Mouse (Mus musculus): ENCODE data around the gene Vmn1r22. TPM values are rescaled to one million over a fixed set of nuclear protein-coding genes. Genes with fewer than 3 reads are reported as not detected.
"Not testable (repeated sequence)": the region's sequence is repeated elsewhere in the genome, so short reads cannot be mapped to it uniquely, and the experiment has no call there.

The Vmn1r22 gene
- total RNA-seq (2021): not detected
- long read RNA-seq: 0 reads

DNA sequence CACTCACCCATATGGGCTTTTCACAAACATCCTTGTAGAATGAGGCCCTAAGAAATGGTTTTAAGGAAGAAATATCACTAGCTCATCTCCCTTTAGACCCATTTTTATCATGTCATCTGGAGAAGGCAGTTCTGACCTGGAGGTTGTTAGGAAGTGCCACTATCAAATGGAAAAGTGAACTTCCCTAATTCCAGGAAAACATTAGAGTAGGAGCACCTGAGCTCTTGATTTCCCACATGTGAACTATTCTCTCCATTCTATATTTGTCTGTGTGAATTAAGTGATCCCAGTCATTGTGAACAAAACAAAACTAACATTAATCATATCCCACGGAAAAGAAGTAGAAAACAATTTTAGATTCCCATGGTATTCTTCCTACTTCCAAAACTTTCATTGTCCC, at the start of gene Vmn1r22:
Gene Vmn1r22, minus strand, starts transcription at position 101 of the 400 bp plus-strand sequence.
- DNase-seq (ENCODE audit: low spot score in 2 of 2): no peak

DNA sequence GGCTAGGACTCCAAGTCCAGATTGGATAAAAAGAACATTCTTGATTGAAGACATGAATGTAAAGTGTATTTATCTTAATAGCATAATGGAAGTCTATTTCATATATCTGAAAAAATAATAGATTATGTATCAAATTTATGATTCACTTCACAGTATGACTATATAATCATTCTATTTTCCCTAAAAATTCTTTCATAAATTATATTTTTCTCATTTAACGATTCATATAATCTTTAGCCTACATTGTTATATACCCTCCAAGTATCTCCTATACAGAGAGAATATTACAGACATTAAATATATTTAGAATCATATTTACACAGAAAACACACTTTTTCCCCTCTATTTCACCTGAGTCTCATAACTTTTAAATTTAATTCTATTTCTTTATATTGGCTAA, 18.9 kb upstream of the Vmn1r22 start, which contains the start of gene Vmn1r23:
Gene Vmn1r23, minus strand, starts transcription at position 101 of the 400 bp plus-strand sequence.
- no peak for DNase-seq (ENCODE audit: low spot score in 2 of 2)

- DNase-seq (ENCODE audit: low spot score in 2 of 2): peak; percentile 19 to 38
These were observed 48.5 kb downstream of the Vmn1r22 start for GRCm38 (mm10) chr6:57859043-57860042.

GRCm38 (mm10) chr6:57851177-57851576, 56.7 kb downstream of the Vmn1r22 start:
- not testable (repeated sequence) for DNase-seq (ENCODE audit: low spot score in 2 of 2)

DNA sequence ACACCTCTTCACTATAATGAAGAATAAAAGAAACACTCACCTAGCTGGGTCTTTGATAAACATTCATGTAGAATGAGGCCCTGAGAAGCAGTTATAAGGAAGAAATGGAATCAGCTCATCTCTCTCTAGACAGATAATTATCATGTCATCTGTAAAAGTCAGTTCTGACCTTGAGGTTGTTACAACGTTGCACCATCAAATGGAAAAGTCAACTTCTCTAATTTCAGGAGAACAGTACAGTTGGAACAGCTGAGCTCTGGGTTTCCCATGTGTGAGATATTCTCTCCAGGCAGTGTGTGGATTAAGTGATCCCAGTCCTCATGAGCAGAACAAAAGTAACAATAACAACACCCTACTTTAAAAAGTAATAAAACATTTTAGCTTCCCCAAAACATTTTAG, 57.5 kb downstream of the Vmn1r22 start, which contains the start of gene Vmn1r21:
Gene Vmn1r21, minus strand, starts transcription at position 58 of the 400 bp plus-strand sequence.
- no peak for DNase-seq (ENCODE audit: low spot score in 2 of 2)

Other genes with a start within 250 kb of the Vmn1r22 start
- gene Pyurf, start 215.9 kb downstream of the Vmn1r22 start, total RNA-seq (2021): 1 to 10 TPM; 6.4 to 7.0 TPM
- gene Lancl2, start 205.5 kb downstream of the Vmn1r22 start, total RNA-seq (2021): 100 to 1,000 TPM; 135 to 139 TPM
- gene Vopp1, start 82.9 kb downstream of the Vmn1r22 start, total RNA-seq (2021): 10 to 100 TPM; 71.8 to 79.0 TPM
- not detected for gene Vmn1r21, start 57.7 kb downstream of the Vmn1r22 start, total RNA-seq (2021)
- gene Vmn1r23, start 18.8 kb upstream of the Vmn1r22 start, total RNA-seq (2021): not detected
- not detected for gene Vmn1r24, start 53.5 kb upstream of the Vmn1r22 start, total RNA-seq (2021)
- gene Vmn1r25, start 72.8 kb upstream of the Vmn1r22 start, total RNA-seq (2021): not detected
- gene Vmn1r26, start 107.1 kb upstream of the Vmn1r22 start, total RNA-seq (2021): not detected

Data from layer of hippocampus, postnatal 10 days (tissue).